Mouse (Mus musculus): ENCODE data around the gene Mrpl22. TPM values are rescaled to one million over a fixed set of nuclear protein-coding genes. Genes with fewer than 3 reads are reported as not detected.
"Not testable (repeated sequence)": the region's sequence is repeated elsewhere in the genome, so short reads cannot be mapped to it uniquely, and the experiment has no call there.

Gene Mrpl22
- 10 to 100 TPM; 58.3 to 73.6 (median 64.8) TPM for polyA plus RNA-seq (2017; shearing (Covaris generic))

DNA sequence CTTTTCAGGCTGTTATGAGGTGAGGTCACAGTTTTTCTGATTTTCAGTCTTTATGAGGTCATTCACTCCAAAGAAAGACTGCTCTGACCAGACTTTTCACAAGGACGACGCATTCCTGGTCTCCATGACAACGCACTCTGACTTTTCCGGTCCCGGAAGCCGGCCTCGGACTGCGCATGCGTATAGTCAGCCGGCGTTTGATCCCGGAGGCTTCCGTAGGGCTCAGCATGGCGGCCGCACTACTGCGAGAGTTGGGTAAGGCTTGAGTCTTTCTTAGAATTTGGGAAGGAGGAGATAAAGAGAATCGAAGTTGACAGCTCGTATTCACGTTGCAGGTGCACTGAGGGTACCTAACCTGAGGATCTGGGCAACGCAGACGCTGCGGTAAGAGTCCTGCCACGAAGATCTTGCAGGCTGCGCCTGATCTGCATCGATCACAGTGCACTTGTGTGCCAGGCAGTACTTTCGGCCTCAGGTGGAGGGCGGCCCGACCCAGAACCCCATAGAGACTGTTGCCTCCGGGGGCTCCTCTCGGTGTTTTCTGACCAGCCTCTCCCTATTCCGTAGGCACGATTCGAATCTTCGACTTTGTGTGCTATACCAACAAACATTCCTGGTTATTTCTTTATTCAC lies at the start of gene Mrpl22:
Mrpl22 (plus strand) TSS at position 203 of the 633 bp plus-strand sequence.
- peak; percentile 68 for ATAC-seq

DNA sequence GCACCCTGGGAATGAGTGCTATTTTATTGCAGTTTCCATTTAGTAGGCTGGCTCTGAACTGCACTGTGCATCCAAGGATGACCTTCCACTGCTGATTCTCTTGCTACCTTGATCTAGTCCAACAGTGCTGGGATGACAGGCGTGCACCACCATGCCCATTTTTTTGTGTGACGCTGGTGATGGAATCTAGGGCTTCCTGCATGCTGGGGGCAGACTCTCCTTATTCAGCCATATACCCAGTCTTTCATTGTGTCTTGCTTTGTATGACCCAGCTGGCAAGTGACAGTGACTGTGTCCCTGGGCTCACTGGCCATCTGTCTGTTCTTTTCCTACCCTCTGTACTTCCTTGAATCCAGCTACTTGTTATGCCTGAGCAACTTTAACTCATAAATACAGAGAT lies 47.8 kb upstream of the Mrpl22 start:
- ATAC-seq = no peak

DNA sequence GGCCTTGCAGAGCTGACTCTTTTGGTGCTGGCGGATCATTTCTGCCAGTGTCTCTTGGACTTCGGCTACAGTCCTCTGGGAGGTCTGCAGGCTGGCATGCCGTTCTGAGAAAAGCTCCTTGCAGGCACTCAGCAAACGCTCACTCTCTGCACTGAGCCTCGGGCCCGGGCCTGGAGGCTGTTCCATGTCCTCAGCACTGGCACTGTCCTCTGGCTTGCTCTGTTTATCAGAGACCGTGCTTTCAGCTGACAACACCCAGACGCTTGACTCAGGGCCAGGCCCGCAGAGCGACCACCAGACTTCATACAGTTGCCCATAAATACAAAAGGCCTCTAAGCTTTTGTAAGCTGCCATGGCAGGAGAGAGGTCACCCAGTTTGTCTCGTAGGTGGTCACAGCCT lies 46.4 kb upstream of the Mrpl22 start:
- ATAC-seq = no peak

DNA sequence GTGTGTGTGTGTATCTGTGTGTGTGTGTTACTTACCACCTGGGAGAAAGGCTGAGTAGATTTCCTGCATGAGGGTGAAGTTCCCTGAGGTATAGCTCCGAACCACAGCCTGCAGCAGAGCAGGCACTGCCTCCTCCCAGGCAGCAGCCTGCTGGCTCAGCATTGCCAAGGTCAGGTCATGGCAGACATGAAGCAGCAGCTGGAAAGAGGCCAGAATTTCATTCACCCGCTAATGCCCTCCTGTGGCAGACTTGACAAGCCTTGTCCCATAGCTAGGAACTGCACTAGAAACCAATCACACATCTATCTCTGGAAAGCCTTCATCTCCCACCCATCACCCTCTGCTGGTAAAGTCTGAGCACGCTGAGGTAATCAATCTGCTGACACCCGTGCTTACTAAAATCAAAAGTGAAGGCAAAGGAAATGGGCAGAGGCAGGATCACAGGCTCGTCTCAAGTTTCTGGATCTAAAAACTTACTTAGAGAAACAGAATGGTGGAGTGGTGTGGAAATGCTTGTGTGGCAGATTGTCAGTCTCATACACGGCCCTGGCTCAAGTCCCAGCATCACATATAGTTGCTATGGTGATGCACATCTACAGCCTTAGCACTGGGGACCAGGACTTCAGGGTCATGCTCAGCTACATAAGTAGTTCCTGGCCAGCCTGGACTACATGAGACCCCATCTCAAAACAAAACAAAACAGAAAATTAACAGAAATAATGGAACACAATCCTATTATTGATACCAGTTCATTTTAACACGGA lies 44.9 kb upstream of the Mrpl22 start:
- peak; percentile 92 for ATAC-seq

DNA sequence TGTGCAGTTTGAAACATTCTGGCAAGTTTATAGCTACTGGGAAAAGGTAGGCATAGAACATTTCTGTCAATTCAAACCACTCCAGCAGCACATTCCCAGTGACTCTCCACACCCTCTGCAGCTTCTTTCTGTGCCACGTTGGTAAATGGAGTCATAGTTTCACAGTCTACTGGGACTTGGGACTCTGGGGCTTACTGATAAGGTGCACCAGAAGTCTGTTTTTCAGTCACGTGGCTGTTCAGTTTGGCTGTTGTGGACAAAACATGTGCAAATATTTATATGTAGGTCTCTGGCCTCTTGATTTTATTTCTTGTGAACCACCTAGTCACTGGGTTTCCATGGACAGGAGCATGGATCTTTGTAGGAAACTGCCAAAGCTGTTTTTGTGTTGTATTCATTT lies 43.9 kb upstream of the Mrpl22 start:
- ATAC-seq = no peak

DNA sequence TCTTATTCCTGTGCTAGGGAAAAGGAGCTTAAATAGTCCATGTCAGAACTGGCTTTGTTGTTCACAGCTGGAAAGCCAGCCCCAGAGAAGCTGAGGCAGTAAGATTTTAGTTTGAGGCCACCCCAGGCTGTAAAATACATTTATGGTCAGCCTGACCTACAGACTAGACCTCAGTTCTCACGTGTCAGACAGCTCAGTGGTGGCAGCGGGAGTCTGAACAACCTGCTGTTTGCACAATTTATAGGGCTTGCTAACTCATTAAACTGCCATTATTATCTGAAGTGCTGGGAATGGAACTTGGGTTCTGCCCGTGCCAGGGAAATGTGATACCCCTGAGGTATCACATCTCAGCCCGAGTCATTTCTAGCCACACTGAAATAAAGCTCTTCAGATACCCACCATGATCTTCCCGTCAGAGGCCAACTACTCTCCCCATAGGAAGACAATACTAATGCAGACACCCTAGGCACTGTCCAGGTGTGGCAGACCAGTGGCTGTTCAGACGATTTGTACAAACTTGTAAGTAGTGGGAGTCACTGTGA lies 42.1 kb upstream of the Mrpl22 start:
- no peak for ATAC-seq

DNA sequence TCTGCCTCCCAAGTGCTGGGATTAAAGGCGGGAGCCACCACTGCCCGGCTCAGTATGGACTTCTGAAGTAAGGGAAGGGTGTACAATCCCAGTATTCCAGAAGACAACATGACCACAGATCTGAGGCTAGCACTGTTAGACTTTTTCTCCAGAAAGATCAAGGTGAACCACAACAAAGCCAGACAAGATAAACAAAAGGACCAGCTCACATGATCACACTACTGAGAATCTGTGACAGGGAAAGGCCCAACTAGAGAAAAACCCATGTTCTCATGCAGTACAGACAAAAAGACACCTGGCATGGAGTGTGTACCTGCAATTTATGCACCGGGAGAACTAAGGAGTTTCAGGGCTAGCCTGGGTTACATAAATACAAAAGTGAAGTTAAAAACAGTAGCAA lies 39.4 kb upstream of the Mrpl22 start:
- no peak for ATAC-seq

DNA sequence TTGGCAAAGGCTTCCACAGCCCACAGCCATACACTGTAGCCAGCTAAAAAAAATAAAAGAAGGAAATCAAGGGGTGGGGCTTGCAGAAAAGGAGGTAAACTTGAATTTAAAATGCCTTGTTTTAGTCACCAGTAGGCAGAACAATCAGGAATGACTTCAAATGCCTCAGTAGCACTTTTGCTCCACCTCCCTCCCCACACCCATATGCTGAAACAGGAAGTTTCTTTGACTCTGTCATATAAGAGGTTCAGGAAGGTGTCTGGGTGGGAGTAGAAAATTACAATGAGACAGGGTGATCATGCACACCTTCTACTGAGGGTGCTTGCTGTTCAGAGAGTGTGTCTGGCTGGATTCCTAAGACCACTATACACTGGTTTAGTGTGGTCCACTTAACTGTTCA lies 36.6 kb upstream of the Mrpl22 start:
- ATAC-seq = peak; percentile 35

DNA sequence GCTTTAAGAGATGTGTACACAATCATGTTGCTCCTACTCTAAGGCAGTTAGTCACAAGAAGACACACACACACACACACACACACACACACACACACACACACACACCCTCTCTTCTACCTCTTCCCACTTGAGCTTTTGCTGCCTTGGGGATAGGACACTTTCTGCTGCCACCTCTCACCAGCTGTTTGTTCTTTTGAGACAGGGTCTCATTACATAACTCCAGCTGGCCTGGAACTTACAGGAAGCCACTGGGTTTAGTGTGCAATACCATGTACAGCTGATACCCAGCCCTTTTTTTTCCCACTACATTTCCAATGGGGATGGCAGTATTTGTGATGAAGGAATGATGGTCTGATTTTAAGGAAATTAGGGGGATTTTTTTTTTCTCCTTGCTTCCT lies 36.2 kb upstream of the Mrpl22 start:
- ATAC-seq = no peak

DNA sequence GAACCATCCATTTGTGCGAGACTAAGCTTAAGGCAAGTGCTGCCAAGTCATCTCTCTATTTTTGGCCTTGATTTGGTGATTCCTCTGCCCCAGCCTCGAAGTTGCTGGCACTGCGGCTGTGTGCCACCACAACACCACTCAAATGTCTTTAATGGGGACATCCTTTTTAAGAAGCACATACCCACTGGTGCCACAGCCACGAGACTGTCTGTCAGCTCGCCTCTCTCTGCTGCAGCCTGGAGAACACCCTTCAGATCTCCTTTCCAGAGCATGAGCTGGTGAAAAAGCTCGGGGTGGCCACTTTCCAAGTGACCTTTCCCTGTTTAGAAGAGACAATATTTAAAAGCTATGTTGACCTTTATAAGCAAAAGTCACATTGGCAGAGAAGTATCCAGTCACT lies 34.8 kb upstream of the Mrpl22 start:
- no peak for ATAC-seq

DNA sequence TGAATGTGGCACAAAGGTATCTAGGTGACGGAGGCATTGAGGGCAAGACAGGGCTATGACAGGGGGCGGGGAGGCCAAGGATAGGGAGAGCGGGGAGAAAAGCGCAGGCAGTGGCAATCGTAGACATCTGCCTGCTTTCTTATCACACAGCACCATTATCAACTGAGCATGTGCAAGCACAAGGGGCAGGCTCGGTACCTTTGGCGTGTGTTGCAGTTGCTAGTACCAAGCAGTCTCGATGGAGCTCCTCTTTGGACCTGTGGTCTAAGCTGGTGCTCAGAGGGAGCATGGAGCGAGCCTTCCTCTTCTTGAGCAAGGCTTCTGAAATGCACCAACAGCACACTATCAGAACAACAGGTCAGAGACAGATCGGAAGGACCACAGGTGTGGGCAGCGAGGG lies 32.6 kb upstream of the Mrpl22 start:
- ATAC-seq = no peak

DNA sequence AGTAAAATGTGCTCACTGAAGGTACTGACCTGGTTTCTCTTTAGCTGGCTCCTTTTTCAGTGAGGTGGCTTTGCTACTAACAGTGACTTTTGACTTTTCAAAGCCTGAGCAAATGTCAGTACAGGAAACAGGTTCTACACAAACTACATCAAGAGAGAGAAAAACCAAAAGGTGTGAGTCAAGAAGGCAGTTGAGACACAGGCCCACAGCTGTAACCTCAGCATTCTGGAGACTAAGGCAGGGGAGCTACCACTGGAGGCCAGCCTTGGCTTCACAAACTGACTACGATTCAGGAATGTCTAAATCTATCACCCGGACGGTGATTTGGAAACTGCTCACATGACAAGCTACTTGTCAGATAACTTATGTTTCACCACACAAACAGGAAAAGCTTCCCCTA lies 32.0 kb upstream of the Mrpl22 start:
- ATAC-seq = peak; percentile 28

DNA sequence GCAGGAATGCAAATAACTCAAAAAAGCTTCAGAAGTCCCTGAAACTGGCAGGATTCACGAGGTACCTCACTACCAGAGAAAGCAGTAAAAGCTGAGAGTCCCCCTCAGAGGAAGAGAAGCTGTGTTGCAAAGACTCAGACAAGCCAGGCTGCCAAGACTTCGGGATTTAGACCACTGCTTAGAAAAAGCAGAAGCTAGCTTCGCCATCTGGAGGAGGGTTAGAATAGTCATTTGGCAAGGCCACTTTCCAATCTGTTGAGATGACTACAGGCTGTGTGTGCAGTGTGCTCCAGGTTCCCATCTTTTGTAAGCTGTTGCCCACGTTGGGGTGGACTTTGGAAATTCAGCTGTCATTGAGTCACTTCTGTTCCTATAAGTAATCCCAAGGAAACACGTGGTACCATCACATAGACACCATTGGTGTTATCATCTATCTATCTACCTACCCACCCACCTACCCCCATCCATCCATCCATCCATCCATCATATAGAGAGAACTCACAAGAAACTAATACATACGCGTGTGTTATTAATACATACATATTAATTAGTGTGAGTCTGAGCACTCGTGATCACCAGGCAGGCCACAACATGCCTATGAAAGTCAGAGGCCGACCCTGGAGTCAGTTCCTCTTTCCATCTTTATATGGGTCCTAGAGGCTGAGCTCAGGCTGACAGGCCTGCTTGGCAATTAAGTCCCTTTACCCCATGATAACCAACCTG lies 27.6 kb upstream of the Mrpl22 start:
- ATAC-seq = no peak

DNA sequence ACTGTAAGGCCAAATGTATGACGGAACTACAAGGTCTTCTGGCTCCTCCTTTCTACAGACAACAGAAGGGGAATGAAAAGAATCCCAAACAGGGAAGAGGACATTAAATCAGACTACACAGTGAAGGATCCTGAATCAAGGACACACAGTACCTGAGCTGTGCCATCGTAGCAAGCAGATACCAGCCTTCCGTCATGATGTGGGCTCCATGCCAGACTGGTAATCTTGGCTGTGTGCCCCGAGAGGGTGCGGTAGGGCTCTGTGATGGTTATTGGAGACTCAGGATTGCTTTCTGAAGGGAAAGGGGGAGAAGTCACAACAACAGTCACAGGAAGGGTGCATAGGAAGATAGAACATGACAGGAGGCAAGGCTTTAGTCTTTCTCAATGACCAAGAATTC lies 25.2 kb upstream of the Mrpl22 start:
- no peak for ATAC-seq

DNA sequence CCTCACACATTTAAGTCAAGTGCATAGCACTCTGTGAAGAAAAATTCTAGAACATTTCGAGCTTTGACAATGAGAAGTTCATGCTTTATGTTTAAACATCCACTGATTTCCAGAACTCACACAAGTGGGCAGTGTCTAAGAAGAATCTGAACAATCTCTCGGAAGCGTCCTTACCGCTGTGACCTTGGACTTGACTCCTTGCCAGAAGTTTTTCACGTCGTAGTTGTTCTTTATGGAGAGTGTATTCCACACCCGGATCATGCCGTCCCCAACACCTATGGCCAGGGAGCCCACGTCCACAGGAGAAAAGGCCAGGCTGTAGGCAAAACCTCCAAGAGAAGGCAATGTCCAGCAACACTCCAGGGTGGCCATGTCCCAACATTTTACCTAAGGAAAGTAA lies 16.0 kb upstream of the Mrpl22 start:
- no peak for ATAC-seq

DNA sequence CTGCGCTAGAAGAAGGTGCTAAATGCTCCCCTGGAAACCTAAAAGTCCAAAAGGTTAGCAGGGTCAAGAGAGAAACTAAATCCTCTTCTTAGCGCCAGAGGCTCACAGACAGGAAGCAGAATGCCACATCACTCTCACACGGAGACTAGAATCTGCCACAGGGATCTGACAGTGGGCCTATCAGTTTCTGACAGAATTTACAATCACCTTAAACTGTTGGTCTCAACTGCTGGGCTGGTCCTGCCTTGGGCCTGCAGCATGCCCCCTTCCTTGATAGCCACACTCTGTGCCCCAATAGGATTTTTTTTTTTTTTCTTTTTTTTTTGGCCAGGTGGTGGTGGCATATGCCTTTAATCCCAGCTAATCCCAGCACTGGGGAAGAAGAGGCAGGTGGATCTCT lies 14.6 kb upstream of the Mrpl22 start:
- ATAC-seq = no peak

DNA sequence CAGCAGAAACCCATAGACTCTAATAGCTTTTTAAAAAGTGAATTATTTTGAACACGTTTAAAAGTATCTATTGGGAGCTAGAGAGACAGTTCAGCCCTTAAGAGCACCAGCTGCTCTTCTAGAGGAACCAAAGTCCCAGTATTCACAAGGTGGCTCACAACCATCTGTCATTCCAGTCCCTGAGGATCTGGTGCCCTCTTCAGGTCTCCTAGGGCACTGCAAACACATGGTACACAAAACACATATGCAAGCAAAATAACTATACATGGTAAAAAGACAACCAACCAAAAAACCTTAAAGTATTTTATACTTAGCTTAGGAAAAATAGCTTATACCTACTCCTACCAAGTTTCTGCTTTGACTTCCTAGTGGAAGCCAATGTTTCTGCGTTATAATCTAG lies 6.4 kb upstream of the Mrpl22 start:
- ATAC-seq = no peak

DNA sequence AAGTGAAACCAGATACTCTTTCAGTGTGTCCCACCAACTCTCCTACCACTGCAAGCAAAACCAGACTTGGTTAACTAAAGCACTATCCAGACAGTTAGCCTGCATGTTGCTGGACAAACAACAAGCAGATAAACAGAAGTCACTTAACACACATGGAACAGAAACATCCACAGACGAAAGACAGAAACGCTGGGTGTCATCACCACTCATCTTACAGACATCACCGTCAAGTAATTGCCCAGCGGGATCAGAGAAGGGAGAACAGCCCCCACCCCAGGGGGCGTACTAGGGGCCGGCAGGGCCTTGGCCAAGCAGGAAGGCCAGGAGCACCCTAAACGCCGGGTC lies 3.7 kb upstream of the Mrpl22 start:
- no peak for ATAC-seq

DNA sequence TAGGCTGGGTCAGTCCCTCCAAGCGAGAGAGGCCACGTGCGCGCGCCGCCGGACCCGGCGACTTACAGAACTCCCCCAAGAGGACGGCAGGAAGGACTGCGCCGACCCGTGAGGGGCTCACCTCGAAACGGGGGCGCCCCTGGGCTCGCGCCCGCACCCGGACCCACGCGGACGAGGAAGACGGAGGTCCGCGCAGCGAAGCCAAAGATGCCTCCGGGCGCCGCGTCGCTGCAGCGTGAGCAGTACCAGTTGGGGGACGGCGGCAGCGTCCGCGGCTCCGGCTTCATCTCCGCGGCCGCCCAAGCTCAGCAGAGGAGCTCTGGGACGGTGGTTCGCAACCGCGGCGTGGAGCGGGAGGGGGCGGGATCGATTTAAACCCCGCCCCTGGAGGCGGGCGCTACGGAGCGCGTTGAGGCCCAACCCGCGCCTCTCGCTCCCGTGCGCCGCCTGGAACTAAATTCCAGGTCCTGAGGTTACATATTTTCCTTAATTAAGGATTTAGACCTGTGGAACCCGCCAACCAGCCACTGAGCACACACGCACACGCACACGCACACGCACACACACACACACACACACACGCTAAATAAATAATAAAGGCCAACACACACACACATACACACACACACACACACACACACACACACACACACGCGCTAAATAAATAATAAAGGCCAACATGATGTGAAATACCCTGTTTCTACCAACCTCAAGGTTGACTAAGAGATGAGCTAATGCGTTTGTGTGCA lies 3.1 kb upstream of the Mrpl22 start, which contains the start of gene Gemin5:
Gemin5 (minus strand) TSS at position 373 of the 749 bp plus-strand sequence.
- peak; percentile 67 for ATAC-seq

DNA sequence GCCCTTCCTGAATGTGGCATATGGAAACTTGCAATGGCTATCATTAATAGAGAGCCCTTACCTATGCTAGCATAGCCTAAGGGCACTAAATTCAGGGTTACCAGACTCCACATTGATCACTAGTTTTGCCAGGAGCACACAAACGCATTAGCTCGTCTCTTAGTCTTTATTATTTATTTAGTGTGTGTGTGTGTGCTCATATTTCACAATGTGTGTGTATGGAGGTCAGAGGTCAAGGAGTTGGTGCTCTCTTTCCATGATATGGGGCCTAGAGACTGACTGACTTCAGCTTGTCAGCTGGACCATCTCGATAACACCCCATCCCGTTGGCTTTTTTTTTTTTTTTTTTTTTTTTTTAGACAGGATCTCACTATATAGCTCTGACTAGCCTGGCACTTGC lies 1.8 kb upstream of the Mrpl22 start:
- no peak for ATAC-seq

DNA sequence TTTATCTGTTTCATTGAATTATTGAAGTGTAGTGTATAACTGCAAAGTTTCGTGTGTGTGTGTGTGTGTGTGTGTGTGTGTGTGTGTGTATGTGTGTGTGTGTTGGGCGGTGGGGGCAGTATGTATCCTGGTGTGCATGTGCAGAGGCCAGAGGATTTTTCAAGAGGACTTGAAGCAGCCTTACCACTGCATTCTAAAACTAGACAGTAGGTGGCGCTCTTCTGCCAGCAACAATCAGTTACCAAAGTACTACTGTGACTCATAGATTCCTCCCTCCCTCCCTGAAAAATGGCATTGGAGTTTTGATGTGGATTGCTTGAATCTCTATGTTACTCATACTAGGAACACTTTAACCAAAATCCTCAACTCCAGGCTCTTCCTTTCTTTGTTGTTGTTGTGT lies 8.1 kb downstream of the Mrpl22 start:
- peak; percentile 56 for ATAC-seq

DNA sequence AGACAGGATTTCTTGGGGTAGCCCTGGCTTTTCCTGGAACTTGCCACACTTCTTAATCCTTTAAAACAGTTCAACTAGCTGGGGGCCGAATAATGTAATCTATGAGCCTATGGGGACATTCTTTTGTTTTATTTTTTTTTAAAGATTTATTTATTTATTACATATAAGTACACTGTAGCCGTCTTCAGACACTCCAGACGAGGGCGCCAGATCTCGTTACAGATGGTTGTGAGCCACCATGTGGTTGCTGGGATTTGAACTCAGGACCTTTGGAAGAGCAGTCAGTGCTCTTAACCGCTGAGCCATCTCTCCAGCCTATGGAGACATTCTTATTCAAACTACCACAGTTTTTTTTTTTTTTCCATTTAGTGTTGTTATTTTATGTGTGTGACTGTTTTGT lies 8.5 kb downstream of the Mrpl22 start:
- ATAC-seq = not testable (repeated sequence)

DNA sequence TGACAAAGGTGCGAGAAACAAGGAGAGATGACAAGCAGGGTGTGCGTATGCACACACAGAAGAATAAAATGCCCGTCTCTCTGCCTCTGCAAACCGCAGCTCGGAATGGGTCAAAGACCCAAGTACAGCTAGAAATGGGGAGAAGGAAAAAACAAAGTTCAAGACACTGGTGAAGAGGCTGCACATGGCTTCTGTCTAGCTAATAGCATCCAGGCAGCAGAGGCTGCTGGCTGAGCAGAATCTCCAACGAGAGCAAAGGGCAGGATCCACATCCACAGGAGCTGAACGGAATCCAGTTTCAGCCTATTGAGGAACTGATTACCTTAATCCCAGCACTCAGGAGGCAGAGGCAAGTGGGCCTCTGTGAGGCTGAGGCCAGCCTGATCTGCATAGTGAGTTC lies 9.3 kb downstream of the Mrpl22 start:
- ATAC-seq = no peak

All from inflammation-experienced regulatory T-cells, adult 6 months (primary cell).